In the genomic region with DNA sequence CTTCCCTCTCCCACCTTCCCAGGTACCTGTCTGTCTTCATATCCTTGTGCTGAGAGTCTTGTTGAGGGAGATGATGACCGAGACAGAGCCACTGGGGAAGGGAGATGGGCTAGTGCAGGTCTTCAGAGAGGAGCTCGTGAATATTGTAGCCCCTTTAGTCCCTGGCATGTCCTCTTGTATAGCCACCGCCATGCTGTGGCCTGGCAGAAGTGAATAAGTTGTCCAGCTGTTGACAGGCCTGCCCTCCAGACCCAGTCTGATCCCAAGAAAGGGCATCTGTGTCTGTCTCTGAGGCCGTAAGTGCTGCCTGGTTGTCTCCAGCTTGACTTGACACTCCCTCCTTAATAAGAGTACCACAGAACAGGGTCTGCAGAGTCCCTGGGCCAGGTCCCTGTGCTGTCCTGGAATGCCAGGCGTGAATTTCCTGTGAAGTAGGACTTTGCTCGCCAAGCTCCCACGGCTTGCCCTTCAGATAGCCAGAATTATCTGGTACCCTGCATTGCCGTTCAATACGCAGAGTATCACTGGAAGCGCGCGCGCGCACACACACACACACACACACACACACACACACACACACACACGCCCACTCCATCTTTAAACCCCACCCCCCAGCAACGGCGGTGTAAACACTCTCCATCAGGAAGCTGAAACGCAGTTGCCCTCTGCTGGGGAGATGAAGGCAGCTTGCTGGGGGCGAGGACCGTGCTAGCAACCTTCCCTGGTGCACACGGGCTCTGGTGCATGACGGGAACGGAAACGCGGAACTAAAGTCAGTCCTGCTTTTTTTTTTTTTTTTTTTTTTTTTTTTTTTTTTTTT, we compare ENCODE assay signal across 7 mouse cellular contexts.
DNase-seq lines count a peak whose midpoint lies in the region; ATAC-seq and TF ChIP-seq lines count a peak whose summit lies in the region.

No protein-coding gene starts in this region.

- peaks cover 42% of the 10 kb centered on the region for H3K4me1 ChIP-seq in embryonic facial prominence, embryonic 10.5 days
- H3K4me1 ChIP-seq in heart, adult 2 months (ENCODE audit: control insufficient read depth, insufficient read depth, low read length): peaks cover 5% of the 10 kb centered on the region
- 0 out of 2 replicates have a peak, but pooled peaks cover 7% of the 10 kb centered on the region for H3K4me1 ChIP-seq in kidney, adult 2 months (ENCODE audit: control insufficient read depth, insufficient read depth, low read length)
- H3K4me1 ChIP-seq in limb, embryonic 12.5 days (replicated peaks): peaks cover 15% of the 10 kb centered on the region
- H3K4me1 ChIP-seq in midbrain, embryonic 14.5 days (ENCODE audit: control insufficient read depth, insufficient read depth, low read length): peaks cover 15% of the 10 kb centered on the region

- peak; percentile 92 for ATAC-seq in limb, embryonic 12.5 days (ENCODE audit: insufficient number of reproducible peaks, insufficient read depth, low FRiP score, low TSS enrichment, low read depth)
- peak; percentile 94 for ATAC-seq in midbrain, embryonic 14.5 days (ENCODE audit: low FRiP score, low TSS enrichment)

- peak; percentile 55; the same call in 1 of the 2 replicates for TF ChIP-seq POLR2A in heart, adult 2 months (IDR thresholded peaks at IDR 0.05; ENCODE audit: insufficient read depth, low read depth, low read length)
- no peak for TF ChIP-seq POLR2A in kidney, adult 2 months (IDR thresholded peaks at IDR 0.05; ENCODE audit: low read depth, low read length)

- WGBS in embryonic facial prominence, embryonic 10.5 days: 10% methylated on average over 25 of the region's 25 CpGs
- WGBS in heart, adult 2 months: 11% methylated on average over 25 of the region's 25 CpGs
- 13% methylated on average over 25 of the region's 25 CpGs for WGBS in kidney, adult 2 months
- WGBS in limb, embryonic 12.5 days: 10% methylated on average over 25 of the region's 25 CpGs
- WGBS in midbrain, embryonic 14.5 days: 7% methylated on average over 25 of the region's 25 CpGs

- intact Hi-C loops in heart, adult 2 months (cut with DNase I): loop anchor here (1.0 to 5.0 kb wide), 3 partner anchors 52 to 202 kb away; no protein-coding TSS in a partner anchor

- H3K36me3 ChIP-seq in embryonic facial prominence, embryonic 10.5 days (replicated peaks): no peaks in the 10 kb centered on the region
- no peaks in the 10 kb centered on the region for H3K36me3 ChIP-seq in heart, adult 2 months (ENCODE audit: control insufficient read depth, insufficient read depth, low read length)
- no peaks in the 10 kb centered on the region for H3K36me3 ChIP-seq in kidney, adult 2 months (ENCODE audit: control insufficient read depth, insufficient read depth, low read length)
- H3K36me3 ChIP-seq in limb, embryonic 12.5 days: no peaks in the 10 kb centered on the region
- H3K36me3 ChIP-seq in midbrain, embryonic 14.5 days (ENCODE audit: control insufficient read depth, insufficient read depth, low read length): no peaks in the 10 kb centered on the region

- TF ChIP-seq EP300 in heart, adult 2 months (IDR thresholded peaks at IDR 0.05; ENCODE audit: insufficient read depth, low read depth, low read length): peak; percentile 91; the same call in 1 of the 2 replicates

- peak; percentile 72 for TF ChIP-seq CTCF in heart, adult 2 months (IDR thresholded peaks at IDR 0.05)
- TF ChIP-seq CTCF in kidney, adult 2 months (conservative IDR thresholded peaks at IDR 0.05; ENCODE audit: insufficient read depth, insufficient read length, low read depth, low read length): peak; percentile 73

- peak; percentile 94 for DNase-seq in adrenal gland, postnatal 14 days
- DNase-seq in embryonic facial prominence, embryonic 10.5 days (ENCODE audit: low spot score): peak; percentile 93
- peak; percentile 85 to 92 for DNase-seq in heart, adult 2 months
- DNase-seq in kidney, adult 2 months: peak; percentile 92
- DNase-seq in midbrain, embryonic 14.5 days: peak; percentile 95
- DNase-seq in spleen, postnatal 10 days (ENCODE audit: low spot score in 2 of 2): peak; percentile 20 to 83

- H3K79me2 ChIP-seq in heart, adult 2 months (replicated peaks; ENCODE audit: control insufficient read depth, insufficient read depth, low read length): no peaks in the 10 kb centered on the region

- H3K9me3 ChIP-seq in embryonic facial prominence, embryonic 10.5 days: no peaks in the 10 kb centered on the region
- no peaks in the 10 kb centered on the region for H3K9me3 ChIP-seq in limb, embryonic 12.5 days
- H3K9me3 ChIP-seq in midbrain, embryonic 14.5 days (ENCODE audit: control insufficient read depth, low read length): no peaks in the 10 kb centered on the region

- peak overlapping the region; percentile 90 for H3K27ac ChIP-seq in embryonic facial prominence, embryonic 10.5 days (replicated peaks)
- H3K27ac ChIP-seq in heart, adult 2 months: peak overlapping the region; percentile 72
- H3K27ac ChIP-seq in kidney, adult 2 months (ENCODE audit: insufficient read depth, low read depth, low read length): no peak overlapping the region
- H3K27ac ChIP-seq in limb, embryonic 12.5 days: peak overlapping the region; percentile 80
- H3K27ac ChIP-seq in midbrain, embryonic 14.5 days (replicated peaks; ENCODE audit: low read depth, low read length): peak overlapping the region; percentile 78

- peak overlapping the region; percentile 66 for H3K4me2 ChIP-seq in limb, embryonic 12.5 days
- peak overlapping the region; percentile 69 for H3K4me2 ChIP-seq in midbrain, embryonic 14.5 days (ENCODE audit: low read length)

- peaks cover 6% of the 10 kb centered on the region; the same call in 1 of the 2 replicates for H3K27me3 ChIP-seq in embryonic facial prominence, embryonic 10.5 days (replicated peaks; ENCODE audit: low read depth, poor library complexity, severe bottlenecking)
- H3K27me3 ChIP-seq in heart, adult 2 months (ENCODE audit: control insufficient read depth, insufficient read depth, low read length): no peaks in the 10 kb centered on the region
- no peaks in the 10 kb centered on the region for H3K27me3 ChIP-seq in kidney, adult 2 months (replicated peaks; ENCODE audit: control insufficient read depth, insufficient read depth, low read length)
- H3K27me3 ChIP-seq in limb, embryonic 12.5 days: 0 out of 2 replicates have a peak, but pooled peaks cover 3% of the 10 kb centered on the region
- H3K27me3 ChIP-seq in midbrain, embryonic 14.5 days (ENCODE audit: control insufficient read depth, insufficient read depth, low read length): no peaks in the 10 kb centered on the region

- peak overlapping the region; percentile 57 for H3K4me3 ChIP-seq in embryonic facial prominence, embryonic 10.5 days
- peak overlapping the region; percentile 41; the same call in 1 of the 2 replicates for H3K4me3 ChIP-seq in heart, adult 2 months
- peak overlapping the region; percentile 23; the same call in 1 of the 2 replicates for H3K4me3 ChIP-seq in kidney, adult 2 months (ENCODE audit: insufficient read depth, low read depth, low read length)
- H3K4me3 ChIP-seq in limb, embryonic 12.5 days (replicated peaks): peak overlapping the region; percentile 40
- H3K4me3 ChIP-seq in midbrain, embryonic 14.5 days (replicated peaks; ENCODE audit: low read depth, low read length): peak overlapping the region; percentile 34

- no peak overlapping the region for H3K9ac ChIP-seq in heart, adult 2 months (ENCODE audit: low read depth, low read length)
- no peak overlapping the region; the same call in 1 of the 2 replicates for H3K9ac ChIP-seq in limb, embryonic 12.5 days (replicated peaks)
- peak overlapping the region; percentile 36; the same call in 1 of the 2 replicates for H3K9ac ChIP-seq in midbrain, embryonic 14.5 days (replicated peaks; ENCODE audit: low read length)
